Mouse (Mus musculus) embryonic facial prominence, embryonic 11.5 days (tissue): Measurements from ENCODE around the gene H2-D1. TPM values are rescaled to one million over a fixed set of nuclear protein-coding genes. Genes with fewer than 3 reads are reported as not detected.

Source experiments
- ATAC-seq: fragments of 200-750 bp; cut with Nextera tagmentation; replicated peaks from 2 replicates; pipeline ENCODE4 v1.8.0; 2017; ENCODE audit warnings: low read depth; ENCODE audit not compliant: insufficient number of reproducible peaks, low FRiP score, low TSS enrichment
- DNase-seq: peaks from one replicate; pipeline ENCODE4 v3.0.0-alpha.2; 2015; ENCODE audit warnings: low spot score
- H3K27ac ChIP-seq: fragments of 300-500 bp; sonication (generic); replicated peaks from 2 replicates; pipeline ENCODE4 v1.5.1; 2014; ENCODE audit warnings: mild to moderate bottlenecking, low read depth, low read length, control low read depth
- H3K27me3 ChIP-seq: fragments of 300-500 bp; sonication (generic); 2 replicates; pipeline ENCODE4 v1.6.1; 2014; ENCODE audit warnings: mild to moderate bottlenecking, low read length, moderate library complexity, mixed read lengths; ENCODE audit not compliant: control insufficient read depth, insufficient read depth
- H3K36me3 ChIP-seq: fragments of 300-500 bp; sonication (generic); replicated peaks from 2 replicates; pipeline ENCODE4 v1.6.1; 2014; ENCODE audit warnings: low read depth, mild to moderate bottlenecking, low read length, moderate library complexity, mixed read lengths; ENCODE audit not compliant: control insufficient read depth, insufficient read depth
- H3K4me1 ChIP-seq: fragments of 300-500 bp; sonication (generic); 2 replicates; pipeline ENCODE4 v1.6.1; 2014; ENCODE audit warnings: low read length, mixed read lengths; ENCODE audit not compliant: control insufficient read depth, insufficient read depth
- H3K4me2 ChIP-seq: fragments of 300-500 bp; sonication (generic); 2 replicates; pipeline ENCODE4 v1.6.1; 2014; ENCODE audit warnings: low read depth, mild to moderate bottlenecking, control low read depth, low read length, moderate library complexity
- H3K4me3 ChIP-seq: fragments of 300-500 bp; sonication (generic); 2 replicates; pipeline ENCODE4 v1.5.1; 2014; ENCODE audit warnings: low read depth, low read length, control low read depth
- H3K9ac ChIP-seq: fragments of 300-500 bp; sonication (generic); replicated peaks from 2 replicates; pipeline ENCODE4 v1.6.1; 2014; ENCODE audit warnings: mild to moderate bottlenecking, control low read depth, low read length
- H3K9me3 ChIP-seq: fragments of 300-500 bp; sonication (generic); replicated peaks from 2 replicates; pipeline ENCODE4 v1.6.1; 2016; ENCODE audit warnings: mild to moderate bottlenecking, low read length, inconsistent platforms, mixed read lengths; ENCODE audit not compliant: control insufficient read depth
- WGBS: fragments of 180-500 bp; shearing (Covaris S2); extraction: QIAGEN DNeasy Blood & Tissue Kit; methylation state at CpG from one replicate; pipeline ENCODE4 v1.1.7; 2014; 5-methylcytosine and 5-hydroxymethylcytosine counted together
- polyA plus RNA-seq: library from polyadenylated mRNA; unstranded; fragments of >200 nt; fragmentation: Nextera tagmentation; extraction: Ambion mirVana; gene quantifications from 2 replicates; pipeline ENCODE4 v1.2.1, GENCODE M21; 2014

The H2-D1 gene
- polyA plus RNA-seq, 1 experiment from 2014 or later = 18.8 TPM

DNA sequence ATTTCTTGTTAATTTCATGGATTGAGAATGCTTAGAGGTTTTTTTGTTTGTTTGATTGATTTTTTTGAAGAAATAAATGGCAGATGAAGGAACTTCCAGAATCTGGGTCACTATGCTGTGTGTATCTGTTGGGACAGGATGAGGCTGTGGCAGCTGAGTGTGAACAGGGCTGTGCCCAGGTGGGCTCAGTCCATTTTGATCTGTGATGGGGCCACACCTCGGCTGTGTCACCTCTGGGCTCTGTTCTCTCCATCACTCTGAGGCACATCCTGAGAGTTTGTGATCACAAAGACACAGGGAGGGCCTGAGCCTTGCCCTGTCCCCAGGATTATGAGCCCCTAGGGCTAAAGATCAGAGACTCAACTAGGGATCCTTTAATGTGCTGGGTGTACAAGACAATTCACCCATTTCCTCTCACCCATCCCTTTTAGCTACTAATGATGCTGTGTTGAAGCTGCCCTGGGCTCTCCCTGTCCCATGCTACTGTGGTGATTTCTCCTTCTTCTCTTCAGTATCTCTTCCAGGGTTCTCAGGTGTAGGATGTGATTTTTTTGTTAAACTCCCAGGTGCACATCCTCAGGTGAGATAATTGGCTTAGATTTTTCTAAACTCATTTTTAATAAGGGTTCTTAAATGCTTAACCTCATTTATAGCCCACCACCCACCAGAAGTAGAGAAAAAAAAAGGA lies 5.0 kb downstream of the H2-D1 start:
- H3K9ac ChIP-seq = no peak overlapping the region
- H3K4me1 ChIP-seq = no peaks in the 10 kb centered on the region
- WGBS = 82% methylated on average over 1 of the region's 1 CpGs
- H3K27ac ChIP-seq = no peak overlapping the region
- peaks cover 14% of the 10 kb centered on the region for H3K27me3 ChIP-seq
- H3K4me2 ChIP-seq = no peak overlapping the region
- no peaks in the 10 kb centered on the region for H3K9me3 ChIP-seq
- no peak overlapping the region for H3K4me3 ChIP-seq
- ATAC-seq (no peak), DNase-seq (no peak)
- no peaks in the 10 kb centered on the region for H3K36me3 ChIP-seq

DNA sequence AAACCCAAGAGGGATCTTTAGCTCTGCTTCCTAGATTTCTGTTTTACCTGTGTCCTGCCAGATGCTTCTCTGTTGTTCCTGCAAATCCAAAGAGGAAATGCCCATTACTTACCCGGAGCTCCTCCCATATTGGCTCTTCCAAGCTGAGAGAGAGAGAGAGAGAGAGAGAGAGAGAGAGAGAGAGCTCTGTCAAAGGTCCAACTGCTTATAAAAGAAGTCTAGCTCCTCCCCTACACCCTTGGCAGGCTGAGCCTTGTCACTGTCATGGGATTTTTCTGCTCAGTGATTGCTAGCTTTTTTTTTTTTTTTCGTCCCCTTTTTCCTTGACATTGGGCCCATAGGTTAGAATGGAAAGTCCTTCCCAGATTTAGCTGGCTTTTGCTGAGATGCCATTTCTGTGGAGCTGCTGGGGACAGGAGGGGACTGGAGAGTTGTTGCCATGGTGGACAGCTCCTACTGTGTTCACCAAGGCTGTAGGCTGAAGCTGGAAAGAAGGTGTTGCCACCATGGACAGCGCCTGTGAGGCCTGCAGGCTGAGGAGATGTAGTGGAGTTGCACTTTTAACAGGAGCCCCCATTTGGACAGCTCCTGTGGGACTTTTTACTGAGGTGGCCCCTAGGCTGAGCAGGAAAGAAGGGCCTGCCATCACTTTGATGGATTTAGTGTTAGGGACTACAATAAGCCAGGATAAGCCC lies 7.3 kb downstream of the H2-D1 start:
- DNase-seq (peak; percentile 82), ATAC-seq (no peak)
- H3K27ac ChIP-seq = no peak overlapping the region
- H3K4me3 ChIP-seq = no peak overlapping the region
- WGBS = 27% methylated on average over 3 of the region's 3 CpGs
- H3K27me3 ChIP-seq = no peaks in the 10 kb centered on the region
- H3K36me3 ChIP-seq = no peaks in the 10 kb centered on the region
- no peaks in the 10 kb centered on the region for H3K4me1 ChIP-seq
- H3K9me3 ChIP-seq = no peaks in the 10 kb centered on the region
- H3K9ac ChIP-seq = no peak overlapping the region
- H3K4me2 ChIP-seq = no peak overlapping the region

DNA sequence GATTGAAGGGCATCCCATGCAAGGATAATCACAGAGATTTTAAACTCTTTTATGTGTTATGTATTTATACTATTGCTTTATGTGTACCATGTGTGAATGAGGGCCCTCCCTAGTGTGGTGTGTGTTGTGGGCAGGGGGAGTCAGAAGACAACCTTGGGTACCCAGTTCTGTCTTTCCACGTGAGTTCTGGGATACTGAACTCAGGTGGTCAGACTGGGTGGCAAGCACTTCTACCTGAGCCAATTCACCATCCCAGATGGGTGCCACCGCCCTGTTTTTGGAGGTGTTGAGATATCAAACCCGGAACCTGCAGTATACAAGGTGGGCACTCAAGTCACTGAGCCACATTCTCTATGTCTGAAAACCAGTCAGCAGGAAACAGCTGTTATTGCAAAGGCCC lies 9.7 kb downstream of the H2-D1 start:
- no peak overlapping the region for H3K27ac ChIP-seq
- no peak overlapping the region for H3K9ac ChIP-seq
- H3K27me3 ChIP-seq = no peaks in the 10 kb centered on the region
- ATAC-seq (no peak), DNase-seq (no peak)
- no peaks in the 10 kb centered on the region for H3K4me1 ChIP-seq
- H3K9me3 ChIP-seq = no peaks in the 10 kb centered on the region
- H3K36me3 ChIP-seq = no peaks in the 10 kb centered on the region
- H3K4me2 ChIP-seq = no peak overlapping the region
- WGBS = 71% methylated on average over 3 of the region's 3 CpGs
- no peak overlapping the region for H3K4me3 ChIP-seq

DNA sequence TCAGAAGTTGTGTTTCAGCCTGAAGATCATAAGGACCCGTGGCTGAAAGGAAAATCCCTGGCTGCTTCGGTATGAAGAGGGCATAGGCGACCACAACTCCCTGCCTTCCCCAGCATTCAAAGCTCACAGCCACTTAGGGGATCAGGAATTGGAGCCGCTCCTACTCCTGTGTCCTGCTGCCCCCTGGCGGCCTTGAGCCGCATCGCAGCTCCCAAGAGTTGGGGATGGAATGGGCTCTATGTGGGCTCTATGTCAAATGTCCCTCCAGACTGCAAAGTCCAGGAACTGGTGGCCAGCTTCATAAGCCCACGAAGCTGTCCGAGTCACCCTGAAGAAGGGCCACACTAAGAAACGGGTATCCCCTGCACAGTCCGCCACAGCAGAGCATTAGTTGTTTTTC lies 12.2 kb downstream of the H2-D1 start:
- Histone ChIP-seq H3K27me3 (no peaks in the 10 kb centered on the region), H3K4me3 (no peak overlapping the region), H3K27ac (no peak overlapping the region), H3K9ac (no peak overlapping the region), H3K4me1 (no peaks in the 10 kb centered on the region), H3K36me3 (no peaks in the 10 kb centered on the region), H3K9me3 (no peaks in the 10 kb centered on the region), H3K4me2 (no peak overlapping the region)
- ATAC-seq = no peak
- 7% methylated on average over 11 of the region's 11 CpGs for WGBS
- DNase-seq = peak; percentile 76

DNA sequence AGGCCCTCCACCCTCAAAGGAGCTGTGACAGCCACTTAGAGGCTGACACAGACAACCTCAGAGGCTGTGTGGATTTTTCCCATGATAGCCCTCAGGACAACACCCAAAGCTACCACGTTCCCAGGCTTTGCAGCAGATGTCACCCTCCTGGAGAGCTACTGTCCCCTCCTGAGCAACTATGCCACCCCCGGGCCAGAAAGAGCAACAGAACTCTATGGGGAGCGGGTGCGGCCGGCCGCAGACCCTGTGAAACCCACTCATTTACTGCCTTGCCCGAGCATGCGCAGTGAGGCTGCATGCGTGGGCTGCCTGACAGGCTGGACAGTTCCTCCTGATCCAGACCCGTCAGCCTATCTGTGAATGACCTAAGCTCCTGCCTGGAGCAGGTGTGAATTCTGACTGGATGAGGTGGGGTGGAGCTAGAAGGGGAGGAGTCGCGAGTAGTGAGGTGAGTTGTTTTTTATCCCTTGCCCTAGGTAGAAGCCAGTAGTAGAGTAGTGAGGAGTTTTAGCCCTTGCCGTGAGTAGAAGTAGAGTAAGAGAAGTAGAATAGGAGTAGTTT lies 13.9 kb downstream of the H2-D1 start:
- no peak for ATAC-seq
- DNase-seq = no peak
- no peak overlapping the region for H3K4me2 ChIP-seq
- H3K9ac ChIP-seq = no peak overlapping the region
- 25% methylated on average over 13 of the region's 13 CpGs for WGBS
- H3K27ac ChIP-seq = no peak overlapping the region
- H3K27me3 ChIP-seq = no peaks in the 10 kb centered on the region
- H3K36me3 ChIP-seq = no peaks in the 10 kb centered on the region
- no peaks in the 10 kb centered on the region for H3K9me3 ChIP-seq
- H3K4me1 ChIP-seq = no peaks in the 10 kb centered on the region
- H3K4me3 ChIP-seq = no peak overlapping the region

DNA sequence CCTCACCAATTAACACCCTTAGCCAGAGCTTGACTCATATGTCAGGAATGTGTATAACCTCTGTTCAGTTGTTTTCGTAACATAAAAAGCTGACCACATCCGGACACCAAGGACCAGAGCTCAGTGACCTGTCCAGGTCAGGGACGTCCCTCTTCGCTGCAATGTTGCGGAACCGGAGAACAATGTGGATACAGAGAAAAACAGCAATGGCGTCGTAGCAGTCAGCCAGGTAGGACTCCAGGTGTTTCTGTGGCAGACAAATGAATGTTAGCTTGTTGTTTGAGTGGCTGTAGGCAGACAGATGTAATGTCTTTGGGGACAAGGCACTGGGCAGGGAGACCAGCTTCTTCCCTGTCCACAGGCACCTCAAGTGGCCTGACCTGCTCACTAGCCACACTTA lies 15.5 kb downstream of the H2-D1 start:
- Histone ChIP-seq H3K27me3 (no peaks in the 10 kb centered on the region), H3K9me3 (no peaks in the 10 kb centered on the region), H3K27ac (no peak overlapping the region), H3K36me3 (no peaks in the 10 kb centered on the region), H3K4me3 (no peak overlapping the region), H3K4me1 (no peaks in the 10 kb centered on the region), H3K9ac (no peak overlapping the region), H3K4me2 (no peak overlapping the region)
- no peak for ATAC-seq
- DNase-seq = no peak
- 86% methylated on average over 8 of the region's 8 CpGs for WGBS

DNA sequence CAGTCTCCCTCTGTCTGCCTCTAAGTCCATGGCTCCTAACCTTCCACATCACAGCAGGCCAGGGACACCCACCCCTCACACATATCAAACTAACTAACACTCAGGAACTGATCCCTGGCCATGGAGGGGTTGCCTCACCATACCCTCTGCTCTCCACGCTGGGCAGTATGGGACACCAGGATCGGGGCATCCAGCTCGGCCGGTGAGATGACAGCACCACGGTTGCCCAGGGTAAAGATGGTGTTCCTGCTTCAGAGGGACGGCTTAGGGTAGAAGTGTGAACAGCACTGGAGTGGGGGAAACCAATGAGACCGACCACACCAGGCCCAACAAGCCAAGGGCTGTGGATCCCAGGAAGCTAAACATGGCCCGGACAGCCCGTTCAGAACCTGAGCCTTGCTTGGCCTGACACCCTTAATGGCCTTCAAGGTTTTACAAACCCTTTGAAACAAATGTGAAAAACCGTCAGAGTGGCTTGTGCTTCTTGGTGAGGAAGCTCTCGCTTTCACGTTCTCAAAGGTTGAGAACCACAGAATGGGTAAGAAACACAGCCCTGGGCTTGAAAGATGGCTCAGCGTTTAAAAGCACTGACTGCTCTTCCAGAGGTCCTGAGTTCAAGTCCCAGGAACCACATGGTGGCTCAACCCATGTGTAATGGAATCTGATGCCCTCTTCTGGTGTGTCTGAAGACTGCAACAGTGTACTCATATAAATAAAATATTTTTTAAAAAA lies 16.6 kb downstream of the H2-D1 start:
- 88% methylated on average over 13 of the region's 13 CpGs for WGBS
- Histone ChIP-seq H3K27ac (no peak overlapping the region), H3K9me3 (no peaks in the 10 kb centered on the region), H3K4me3 (no peak overlapping the region), H3K36me3 (no peaks in the 10 kb centered on the region), H3K4me1 (no peaks in the 10 kb centered on the region), H3K4me2 (no peak overlapping the region), H3K27me3 (no peaks in the 10 kb centered on the region), H3K9ac (no peak overlapping the region)
- DNase-seq (no peak), ATAC-seq (no peak)

DNA sequence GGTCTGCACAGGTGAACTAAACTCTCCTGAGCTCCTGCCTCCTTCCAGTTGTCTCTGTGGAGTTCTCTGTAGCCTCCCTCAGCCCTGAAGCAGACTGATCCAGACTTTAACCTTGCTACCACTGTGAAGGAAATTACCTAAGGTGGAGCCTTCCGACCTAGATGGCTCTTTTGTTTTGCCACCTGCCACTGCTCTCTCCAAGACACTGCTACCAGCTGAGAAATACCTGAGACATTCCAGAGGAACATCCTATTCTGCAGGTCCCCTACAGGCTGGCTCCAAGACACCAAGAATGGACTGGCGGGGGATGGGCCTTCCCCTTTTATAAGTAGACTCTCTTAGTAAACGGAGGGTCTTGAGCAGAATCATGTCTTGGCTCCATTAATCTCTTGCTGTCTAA lies 17.7 kb downstream of the H2-D1 start:
- no peaks in the 10 kb centered on the region for H3K4me1 ChIP-seq
- ATAC-seq (no peak), DNase-seq (no peak)
- H3K9me3 ChIP-seq = no peaks in the 10 kb centered on the region
- H3K27me3 ChIP-seq = no peaks in the 10 kb centered on the region
- H3K27ac ChIP-seq = no peak overlapping the region
- WGBS = 71% methylated on average over 3 of the region's 3 CpGs
- H3K4me2 ChIP-seq = no peak overlapping the region
- no peak overlapping the region for H3K4me3 ChIP-seq
- no peaks in the 10 kb centered on the region for H3K36me3 ChIP-seq
- no peak overlapping the region for H3K9ac ChIP-seq
